Mouse (Mus musculus) C2C12 (cell line): ENCODE measurements around the gene Mpp6.

Experiments used
- CEBPB ChIP-seq: IDR thresholded peaks from one replicate; pipeline ENCODE4 v1.6.1; 2011; ENCODE audit warnings: low read depth, mild to moderate bottlenecking, control low read depth, moderate library complexity
- CTCF ChIP-seq: IDR thresholded peaks from one replicate; pipeline ENCODE4 v1.5.1; 2011; ENCODE audit not compliant: control insufficient read depth, insufficient read depth, insufficient read length
- MAX ChIP-seq: IDR thresholded peaks from one replicate; pipeline ENCODE4 v1.6.1; 2011; ENCODE audit warnings: mild to moderate bottlenecking, control low read depth
- MYOD1 ChIP-seq: IDR thresholded peaks from one replicate; pipeline ENCODE4 v1.6.1; 2011; ENCODE audit warnings: low read depth; ENCODE audit not compliant: control insufficient read depth, insufficient read length
- MYOG ChIP-seq: IDR thresholded peaks from one replicate; pipeline ENCODE4 v1.6.1; 2011; ENCODE audit not compliant: control insufficient read depth, insufficient read length; ENCODE audit errors: extremely low read depth
- USF1 ChIP-seq: IDR thresholded peaks from one replicate; pipeline ENCODE4 v1.6.1; 2011; ENCODE audit warnings: low read depth, mild to moderate bottlenecking, control low read depth, moderate library complexity

DNA sequence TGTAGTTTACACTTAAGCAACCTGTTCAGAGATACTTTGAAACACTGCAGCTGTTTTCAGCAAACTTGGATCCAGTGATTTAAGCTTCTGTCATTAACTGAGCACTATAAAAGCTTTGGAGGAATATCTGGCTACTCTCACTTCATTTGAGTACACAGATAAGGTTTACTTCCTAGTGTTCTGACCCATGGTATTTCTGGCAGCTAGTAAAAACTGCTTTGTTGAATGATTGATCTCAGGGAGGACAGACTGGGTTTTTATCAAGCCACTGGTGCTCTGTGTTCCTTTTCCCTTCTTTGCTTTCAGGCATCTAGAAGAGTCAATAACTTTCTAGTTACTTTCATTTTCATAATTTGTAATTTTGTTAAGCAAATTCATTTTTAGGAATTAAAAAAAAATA is 79.3 kb downstream of the Mpp6 start:
- TF ChIP-seq USF1 = no peak
- TF ChIP-seq MAX = no peak
- TF ChIP-seq CTCF = no peak
- no peak for TF ChIP-seq MYOD1
- no peak for TF ChIP-seq CEBPB
- TF ChIP-seq MYOG = no peak
